Mouse (Mus musculus) activated CD4-positive, CD25-positive, alpha-beta regulatory T cell, adult 4 months (primary cell): Measurements from ENCODE around the gene Kdm5c. TPM values are rescaled to one million over a fixed set of nuclear protein-coding genes. Genes with fewer than 3 reads are reported as not detected.

Source experiments
- ATAC-seq: one replicate; pipeline ENCODE4 v1.8.0; 2017
- polyA plus RNA-seq, 2 experiments: library from polyadenylated mRNA; unstranded; fragments of 100-300 nt; shearing (Covaris generic); gene quantifications; one replicate each; pipeline ENCODE4 v1.2.1; 2017

The Kdm5c gene
- polyA plus RNA-seq, 2 experiments from 2014 or later: 23.8 to 27.1 TPM

DNA sequence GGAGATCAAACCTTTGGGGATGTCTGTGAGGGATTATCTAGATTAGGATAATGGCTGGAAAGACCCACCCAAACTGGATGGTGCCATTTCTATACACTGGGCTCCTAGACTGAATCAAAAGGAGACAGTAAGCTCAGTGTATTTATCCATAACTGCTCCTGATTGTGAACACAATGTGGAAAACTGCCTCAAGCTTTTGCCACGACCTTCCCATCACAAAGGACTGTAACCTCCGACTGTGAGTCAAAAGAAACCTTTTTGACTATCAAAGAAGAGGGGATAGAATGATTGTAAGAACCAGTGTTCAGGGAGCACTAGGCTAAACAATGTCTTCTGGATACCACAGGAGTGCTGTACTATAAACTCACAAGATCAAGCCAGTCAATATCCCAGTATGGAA, 73.4 kb downstream of the Kdm5c start:
- no peak for ATAC-seq

DNA sequence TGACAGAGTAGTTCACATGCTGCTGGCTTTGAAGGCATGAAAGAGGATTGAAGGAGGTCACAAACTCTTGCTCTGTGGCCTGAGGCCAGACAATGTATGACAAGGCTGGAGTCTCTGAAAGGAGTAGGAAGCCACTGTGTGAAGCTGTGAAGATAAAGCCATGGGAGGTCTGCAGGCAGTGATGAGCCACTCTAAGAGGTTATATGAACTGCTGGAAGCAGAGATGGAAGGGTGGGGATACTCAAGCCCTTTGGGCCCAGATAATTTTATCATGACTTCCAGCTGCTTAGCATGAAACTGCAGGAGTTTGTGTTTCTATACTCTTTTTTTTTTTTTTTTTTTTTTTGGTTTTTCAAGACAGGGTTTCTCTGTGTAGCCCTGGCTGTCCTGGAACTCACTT, 74.6 kb downstream of the Kdm5c start:
- no peak for ATAC-seq

DNA sequence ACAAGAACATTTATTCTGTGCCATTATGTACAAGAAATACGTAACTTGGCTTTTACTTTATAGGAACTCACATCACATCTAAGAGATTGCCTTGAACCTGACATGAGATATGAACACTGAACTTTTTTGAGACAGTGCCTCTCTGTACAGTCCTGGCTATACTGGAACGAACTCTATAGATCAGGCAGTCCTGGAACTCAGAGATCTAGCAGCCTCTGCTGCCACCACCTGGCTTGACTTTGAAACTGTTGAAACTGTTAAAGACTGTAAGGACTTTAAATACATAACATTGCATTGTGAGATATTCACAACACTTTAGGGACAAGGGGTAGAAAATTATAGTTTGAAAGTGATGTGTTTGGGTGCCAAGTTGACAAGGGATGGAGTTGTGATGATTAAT, 75.1 kb downstream of the Kdm5c start:
- no peak for ATAC-seq

DNA sequence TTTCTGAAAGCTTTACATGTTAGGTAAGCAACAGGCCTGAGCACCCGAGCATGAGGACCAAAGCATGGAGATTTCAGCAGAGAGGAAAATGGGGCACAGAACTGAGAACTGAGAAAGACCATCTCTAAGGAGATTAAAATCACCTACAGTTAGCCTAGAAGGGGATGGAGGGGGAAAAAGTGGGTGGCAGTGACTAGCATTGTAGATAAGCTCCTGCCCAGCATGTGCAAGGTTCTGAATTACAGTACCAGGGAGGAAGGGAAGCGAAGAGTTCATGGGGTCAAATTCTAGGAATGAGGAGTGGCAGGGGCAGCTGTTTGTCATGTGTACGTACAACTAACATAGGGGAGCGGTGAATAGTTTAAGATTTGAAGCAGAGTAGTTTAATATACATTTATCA, 87.7 kb downstream of the Kdm5c start:
- no peak for ATAC-seq

DNA sequence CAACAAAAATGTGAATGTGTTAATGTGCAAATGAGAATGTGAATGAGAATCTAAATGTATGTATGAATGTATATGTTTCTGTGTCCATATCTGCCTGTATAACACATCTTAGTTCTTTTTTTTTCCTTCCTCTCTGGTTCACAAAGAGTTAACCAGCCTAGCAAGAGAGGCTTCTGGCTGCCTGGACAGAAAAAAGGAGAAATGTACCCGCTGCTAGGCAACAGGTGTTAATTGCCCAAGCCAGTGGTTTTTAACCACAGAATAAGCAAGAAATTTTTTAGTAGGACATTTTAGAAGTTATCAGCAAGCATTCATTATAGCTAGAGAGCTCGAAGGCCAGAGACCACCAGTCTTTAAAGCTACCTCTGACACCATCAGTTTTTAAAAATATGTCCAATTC, 90.0 kb downstream of the Kdm5c start:
- no peak for ATAC-seq

DNA sequence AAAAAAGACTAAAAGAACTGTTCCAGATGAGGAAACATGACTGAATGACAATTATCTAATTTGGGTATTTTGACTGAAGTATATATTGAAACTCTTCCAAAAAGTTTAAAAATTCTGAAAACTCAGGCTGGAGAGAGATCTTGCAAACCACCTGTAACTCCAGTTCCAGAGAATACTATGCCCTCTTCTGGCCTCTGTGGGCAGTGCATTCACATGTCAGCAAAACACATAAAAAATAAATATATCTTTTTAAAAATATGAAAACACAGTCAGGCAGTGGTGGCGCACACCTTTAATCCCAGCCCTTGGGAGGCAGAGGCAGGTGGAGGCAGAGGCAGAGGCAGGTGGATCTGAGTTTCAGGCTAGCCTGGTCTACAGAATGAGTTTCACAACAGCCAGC, 90.8 kb downstream of the Kdm5c start:
- no peak for ATAC-seq

Other genes starting within 250 kb of the Kdm5c start
- 100 to 1,000 TPM; 116 to 147 TPM for gene Hsd17b10, start 231.2 kb upstream of the Kdm5c start, polyA plus RNA-seq
- gene Ribc1, start 216.7 kb upstream of the Kdm5c start, polyA plus RNA-seq: under 1 TPM; 0.52 to 0.85 TPM
- 10 to 100 TPM; 91.4 to 94.0 TPM for gene Smc1a, start 216.6 kb upstream of the Kdm5c start, polyA plus RNA-seq
- gene Iqsec2, start 88.8 kb upstream of the Kdm5c start, polyA plus RNA-seq: not detected
- gene Kantr, start 94.5 kb downstream of the Kdm5c start, polyA plus RNA-seq: 10 to 100 TPM; 25.4 to 26.8 TPM
- 1 to 10 TPM; 9.2 to 9.9 TPM for gene Tspyl2, start 109.4 kb downstream of the Kdm5c start, polyA plus RNA-seq
- gene Gpr173, start 135.7 kb downstream of the Kdm5c start, polyA plus RNA-seq: not detected